ENCODE assay signal across 8 mouse cellular contexts in the genomic region with DNA sequence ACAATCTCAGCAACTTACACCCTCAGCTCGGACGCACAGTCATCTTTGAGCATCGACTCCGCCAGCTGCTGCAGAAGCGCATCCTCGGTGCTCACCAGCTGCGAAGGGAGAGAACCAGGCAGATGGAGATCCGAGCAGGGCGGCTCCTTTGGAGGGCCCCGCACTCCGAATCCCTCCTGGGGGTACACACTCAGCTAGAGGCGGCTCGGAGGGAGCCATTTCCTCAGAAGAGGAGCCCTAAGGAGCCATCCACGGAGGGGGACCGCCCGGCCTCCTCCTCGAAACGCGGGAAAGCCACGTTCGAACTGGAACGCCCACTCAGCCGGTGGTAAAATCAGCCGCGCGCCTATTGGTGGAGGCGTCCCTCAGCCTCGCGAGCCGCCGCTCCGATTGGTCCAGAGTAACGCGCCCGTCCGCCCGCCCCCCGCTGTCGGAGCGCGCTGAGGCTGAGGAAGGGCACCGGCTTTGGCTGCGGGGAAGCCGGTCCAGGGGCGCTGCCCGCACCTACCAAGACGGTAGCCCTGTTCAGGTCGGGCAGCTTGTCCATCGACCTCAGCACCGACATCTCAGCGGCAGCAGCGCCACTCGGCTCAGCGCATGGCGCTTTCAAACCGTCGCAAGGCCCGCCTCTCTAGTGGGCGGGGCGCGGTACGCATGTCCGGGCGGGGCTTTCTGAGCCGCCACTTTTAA. TPM values are rescaled to one million over a fixed set of nuclear protein-coding genes. Genes with fewer than 3 reads are reported as not detected.
DNase-seq lines count a peak whose midpoint lies in the region; ATAC-seq and TF ChIP-seq lines count a peak whose summit lies in the region.

A gene (minus strand): TSS at position 634 of the 690 bp plus-strand sequence.

- peak; percentile 99 for ATAC-seq in forebrain, embryonic 15.5 days (replicated peaks)
- peak; percentile 98 for ATAC-seq in lung, embryonic 14.5 days (ENCODE audit: insufficient read depth)

- intact Hi-C loops in heart, postnatal 36 days (cut with DNase I): no loop called here

- H3K27me3 ChIP-seq in forebrain, embryonic 15.5 days: no peaks in the 10 kb centered on the region
- no peaks in the 10 kb centered on the region for H3K27me3 ChIP-seq in lung, embryonic 14.5 days (ENCODE audit: insufficient read depth, low read length)
- H3K27me3 ChIP-seq in thymus, adult 2 months (ENCODE audit: control insufficient read depth, insufficient read depth, low read length): no peaks in the 10 kb centered on the region

- H3K4me1 ChIP-seq in forebrain, embryonic 15.5 days: peaks cover 9% of the 10 kb centered on the region
- 0 out of 2 replicates have a peak, but pooled peaks cover 3% of the 10 kb centered on the region for H3K4me1 ChIP-seq in lung, embryonic 14.5 days (ENCODE audit: insufficient read depth)
- no peaks in the 10 kb centered on the region for H3K4me1 ChIP-seq in olfactory bulb, adult 2 months (ENCODE audit: control insufficient read depth, insufficient read depth, low read length)
- H3K4me1 ChIP-seq in thymus, adult 2 months (replicated peaks; ENCODE audit: control insufficient read depth, insufficient read depth, low read length): peaks cover 6% of the 10 kb centered on the region

- no peaks in the 10 kb centered on the region for H3K36me3 ChIP-seq in forebrain, embryonic 15.5 days
- peaks cover 5% of the 10 kb centered on the region; the same call in 1 of the 2 replicates for H3K36me3 ChIP-seq in lung, embryonic 14.5 days (ENCODE audit: insufficient read depth)
- no peaks in the 10 kb centered on the region for H3K36me3 ChIP-seq in thymus, adult 2 months (ENCODE audit: control insufficient read depth, insufficient read depth, low read length)

- H3K9me3 ChIP-seq in forebrain, embryonic 15.5 days: no peaks in the 10 kb centered on the region
- H3K9me3 ChIP-seq in lung, embryonic 14.5 days (ENCODE audit: low read depth, low read length): no peaks in the 10 kb centered on the region

- H3K4me3 ChIP-seq in forebrain, embryonic 15.5 days: peak within 1 kb of the TSS; percentile 86
- H3K4me3 ChIP-seq in layer of hippocampus, adult 2 months: peak within 1 kb of the TSS; percentile 85
- peak within 1 kb of the TSS; percentile 65 for H3K4me3 ChIP-seq in lung, embryonic 14.5 days (ENCODE audit: low read depth, low read length)
- H3K4me3 ChIP-seq in olfactory bulb, adult 2 months (ENCODE audit: insufficient read depth, low read depth, low read length): peak within 1 kb of the TSS; percentile 70
- H3K4me3 ChIP-seq in thymus, adult 2 months (ENCODE audit: control insufficient read depth, insufficient read depth, low read length): peak within 1 kb of the TSS; percentile 85

- peak; percentile 88 for DNase-seq in ES-CJ7 (ENCODE audit: low read depth, low spot score)
- peak; percentile 89 for DNase-seq in cerebellum, adult 11 months
- peak; percentile 91 to 96 for DNase-seq in heart, postnatal 36 days
- peak; percentile 89 for DNase-seq in layer of hippocampus, adult 2 months (ENCODE audit: low spot score in 2 of 2)
- peak; percentile 97 for DNase-seq in lung, embryonic 14.5 days
- peak; percentile 94 for DNase-seq in thymus, adult 2 months

- no peak; the same call in 1 of the 2 replicates for TF ChIP-seq POLR2A in olfactory bulb, adult 2 months (IDR thresholded peaks at IDR 0.05; ENCODE audit: insufficient read depth, low read depth, low read length)
- peak; percentile 45 for TF ChIP-seq POLR2A in thymus, adult 2 months (IDR thresholded peaks at IDR 0.05; ENCODE audit: control insufficient read depth, extremely low read depth, insufficient read depth, low read length, poor library complexity)

- peak within 1 kb of the TSS; percentile 68 for H3K4me2 ChIP-seq in forebrain, embryonic 15.5 days (replicated peaks)
- H3K4me2 ChIP-seq in lung, embryonic 14.5 days: peak within 1 kb of the TSS; percentile 96

- WGBS in forebrain, embryonic 15.5 days: under 1% methylated on average over 65 of the region's 65 CpGs
- WGBS in lung, embryonic 14.5 days: under 1% methylated on average over 65 of the region's 65 CpGs
- under 1% methylated on average over 65 of the region's 65 CpGs for WGBS in olfactory bulb, adult 2 months
- WGBS in thymus, adult 2 months: under 1% methylated on average over 65 of the region's 65 CpGs

- TF ChIP-seq CTCF in layer of hippocampus, adult 2 months (conservative IDR thresholded peaks at IDR 0.05): peak; percentile 11; the same call in 1 of the 2 replicates
- TF ChIP-seq CTCF in lung, embryonic 14.5 days (IDR thresholded peaks at IDR 0.05; ENCODE audit: low read depth): no peak
- TF ChIP-seq CTCF in olfactory bulb, adult 2 months (IDR thresholded peaks at IDR 0.05; ENCODE audit: insufficient read depth, low read depth, low read length): no peak
- 0 out of 2 replicates have a peak, but pooled peaks have one; percentile 43 for TF ChIP-seq CTCF in thymus, adult 2 months (IDR thresholded peaks at IDR 0.05; ENCODE audit: borderline replicate concordance, control insufficient read depth, extremely low read depth, insufficient read depth, low read length, poor library complexity)

- H3K27ac ChIP-seq in forebrain, embryonic 15.5 days (replicated peaks): peak within 1 kb of the TSS; percentile 87
- H3K27ac ChIP-seq in layer of hippocampus, adult 2 months: peak within 1 kb of the TSS; percentile 43
- peak within 1 kb of the TSS; percentile 79 for H3K27ac ChIP-seq in lung, embryonic 14.5 days (ENCODE audit: low read depth)
- H3K27ac ChIP-seq in olfactory bulb, adult 2 months (ENCODE audit: insufficient read depth, low read depth, low read length): no peak within 1 kb of the TSS
- no peak within 1 kb of the TSS for H3K27ac ChIP-seq in thymus, adult 2 months (ENCODE audit: control insufficient read depth, insufficient read depth, low read length)

- H3K9ac ChIP-seq in forebrain, embryonic 15.5 days (replicated peaks): peak within 1 kb of the TSS; percentile 61
- H3K9ac ChIP-seq in lung, embryonic 14.5 days: peak within 1 kb of the TSS; percentile 58

RNA-seq across cellular contexts. Expression of the gene that starts here (rescaled TPM):
- 38.9 and 45.6 TPM in 2 replicates for polyA plus RNA-seq in forebrain, embryonic 15.5 days (2015; fragmentation: Nextera tagmentation; extraction: Ambion mirVana)
- under 1 TPM; 0.42 to 0.51 TPM for total RNA-seq in heart, postnatal 36 days (2021)
- total RNA-seq in layer of hippocampus, adult 2 months (2021): 1 to 10 TPM; 2.5 TPM
- 86.9 and 88.1 TPM in 2 replicates for polyA plus RNA-seq in lung, embryonic 14.5 days (2014; fragmentation: Nextera tagmentation; extraction: Ambion mirVana)
- polyA plus RNA-seq in olfactory bulb, adult 2 months (2012; ENCODE audit: insufficient read depth, insufficient read length, low replicate concordance, missing spikeins): not detected in 2 replicates
- polyA plus RNA-seq in thymus, adult 2 months (2012; rRNA removed): 44.8 and 68.0 TPM in 2 replicates

Comparison
In these comparisons a context has a peak if more than half of its experiments do, and no peak if none do; other contexts are left out.
1. RNA of the gene that starts here (polyA plus RNA-seq): 86.9 to 88.1 TPM in lung, embryonic 14.5 days, 38.9 to 45.6 TPM in forebrain, embryonic 15.5 days and 44.8 to 68.0 TPM in thymus, adult 2 months; not detected in olfactory bulb, adult 2 months; every median in the first group is over 10 times any median in the second.
2. Peak in DNase-seq in heart, postnatal 36 days; RNA of the gene not detected or under 1 TPM.
3. H3K27ac ChIP-seq: peak in forebrain, embryonic 15.5 days (single experiment), layer of hippocampus, adult 2 months (single experiment) and lung, embryonic 14.5 days (single experiment); none in olfactory bulb, adult 2 months (single experiment) and thymus, adult 2 months (single experiment).
4. CTCF ChIP-seq: peak in layer of hippocampus, adult 2 months (single experiment) and thymus, adult 2 months (single experiment); none in lung, embryonic 14.5 days (single experiment) and olfactory bulb, adult 2 months (single experiment).
5. Peak in every context shown above with its lines, with median percentiles within 50 percentile points of each other: DNase-seq and H3K4me3 ChIP-seq.